Mouse (Mus musculus): ENCODE results near the gene Bend5. TPM values are rescaled to one million over a fixed set of nuclear protein-coding genes. Genes with fewer than 3 reads are reported as not detected.

The Bend5 gene
- 35.4 and 39.9 TPM in 2 replicates for polyA plus RNA-seq (2014; fragmentation: Nextera tagmentation; extraction: Ambion mirVana)

GRCm38 (mm10) chr4:111414818-111415488 is at the start of gene Bend5:
Gene Bend5 (plus strand): TSS chr4:111415006.
- ATAC-seq (ENCODE audit: low FRiP score) (peak; percentile 98), DNase-seq (ENCODE audit: low spot score, missing footprints) (peak; percentile 98)
- no peaks in the 10 kb centered on the region for H3K36me3 ChIP-seq (ENCODE audit: control insufficient read depth, insufficient read depth, low read length)
- H3K27me3 ChIP-seq (ENCODE audit: control insufficient read depth, insufficient read depth, low read length) = no peaks in the 10 kb centered on the region
- peaks cover 7% of the 10 kb centered on the region for H3K4me1 ChIP-seq (ENCODE audit: control insufficient read depth, insufficient read depth, low read length)
- H3K4me3 ChIP-seq (ENCODE audit: low read depth, low read length) = peak within 1 kb of the TSS; percentile 75
- WGBS = under 1% methylated on average over 52 of the region's 66 CpGs
- peak within 1 kb of the TSS; percentile 64 for H3K4me2 ChIP-seq
- H3K27ac ChIP-seq (ENCODE audit: low read depth, low read length) = peak within 1 kb of the TSS; percentile 20; the same call in 1 of the 2 replicates
- H3K9ac ChIP-seq (ENCODE audit: low read length) = peak within 1 kb of the TSS; percentile 97
- H3K9me3 ChIP-seq (ENCODE audit: control insufficient read depth, low read length) = no peaks in the 10 kb centered on the region

DNA sequence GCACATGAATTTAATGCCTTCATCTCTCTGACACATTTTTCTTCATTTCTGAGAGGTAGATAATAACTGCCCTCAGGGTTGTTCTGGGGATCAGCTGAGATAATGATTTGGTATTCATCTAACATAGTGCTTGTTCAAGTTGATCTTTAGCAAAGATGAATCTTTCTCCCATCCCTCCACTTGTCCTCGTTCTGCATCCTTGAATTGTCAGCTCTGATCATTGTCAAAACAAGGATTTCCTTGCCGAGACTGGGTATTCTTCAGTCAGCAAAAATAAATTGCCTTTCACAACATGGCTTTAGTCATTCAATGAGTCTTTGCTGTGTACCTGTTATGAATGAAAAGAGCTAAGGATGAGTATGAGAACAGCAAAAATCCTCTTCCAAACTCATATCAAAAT is 47.0 kb upstream of the Bend5 start:
- Histone ChIP-seq H3K4me3 (ENCODE audit: low read depth, low read length) (no peak overlapping the region), H3K4me2 (no peak overlapping the region), H3K9me3 (ENCODE audit: control insufficient read depth, low read length) (no peaks in the 10 kb centered on the region), H3K4me1 (ENCODE audit: control insufficient read depth, insufficient read depth, low read length) (no peaks in the 10 kb centered on the region), H3K36me3 (ENCODE audit: control insufficient read depth, insufficient read depth, low read length) (no peaks in the 10 kb centered on the region), H3K27me3 (ENCODE audit: control insufficient read depth, insufficient read depth, low read length) (no peaks in the 10 kb centered on the region), H3K9ac (ENCODE audit: low read length) (no peak overlapping the region), H3K27ac (ENCODE audit: low read depth, low read length) (no peak overlapping the region)
- ATAC-seq (ENCODE audit: low FRiP score) (no peak), DNase-seq (ENCODE audit: low spot score, missing footprints) (no peak)
- 81% methylated on average over 2 of the region's 2 CpGs for WGBS

DNA sequence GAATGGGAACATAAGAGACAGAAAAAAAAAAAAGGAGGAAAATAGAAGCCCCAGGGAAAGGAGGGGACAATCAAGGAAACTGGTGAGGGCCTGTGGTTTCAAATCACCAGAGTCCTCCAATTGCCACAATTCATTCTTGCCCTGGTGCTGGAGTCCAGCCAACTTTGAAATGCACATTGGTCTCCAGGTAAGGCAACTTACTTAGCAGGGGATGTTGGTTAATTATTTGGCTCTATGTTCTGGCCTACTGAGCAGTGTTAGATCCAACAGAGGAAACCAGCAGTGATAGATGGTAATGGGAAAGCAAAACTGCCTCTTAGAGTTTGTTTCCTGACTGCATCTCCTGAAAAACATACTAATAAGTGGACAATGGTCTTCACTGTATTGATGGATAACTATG is 37.6 kb upstream of the Bend5 start:
- H3K9me3 ChIP-seq (ENCODE audit: control insufficient read depth, low read length) = no peaks in the 10 kb centered on the region
- no peak for DNase-seq (ENCODE audit: low spot score, missing footprints)
- no peaks in the 10 kb centered on the region for H3K36me3 ChIP-seq (ENCODE audit: control insufficient read depth, insufficient read depth, low read length)
- no peaks in the 10 kb centered on the region; the same call in 1 of the 2 replicates for H3K27me3 ChIP-seq (ENCODE audit: control insufficient read depth, insufficient read depth, low read length)
- no peak overlapping the region for H3K9ac ChIP-seq (ENCODE audit: low read length)
- ATAC-seq (ENCODE audit: low FRiP score) = no peak
- no peaks in the 10 kb centered on the region for H3K4me1 ChIP-seq (ENCODE audit: control insufficient read depth, insufficient read depth, low read length)
- no peak overlapping the region for H3K27ac ChIP-seq (ENCODE audit: low read depth, low read length)
- no peak overlapping the region for H3K4me3 ChIP-seq (ENCODE audit: low read depth, low read length)
- H3K4me2 ChIP-seq = no peak overlapping the region

GRCm38 (mm10) chr4:111378071-111378470 is 36.7 kb upstream of the Bend5 start:
- ATAC-seq (ENCODE audit: low FRiP score) (no peak), DNase-seq (ENCODE audit: low spot score, missing footprints) (no peak)
- Histone ChIP-seq H3K4me1 (ENCODE audit: control insufficient read depth, insufficient read depth, low read length) (no peaks in the 10 kb centered on the region), H3K9me3 (ENCODE audit: control insufficient read depth, low read length) (no peaks in the 10 kb centered on the region), H3K4me2 (no peak overlapping the region), H3K27me3 (ENCODE audit: control insufficient read depth, insufficient read depth, low read length) (no peaks in the 10 kb centered on the region; the same call in 1 of the 2 replicates), H3K4me3 (ENCODE audit: low read depth, low read length) (no peak overlapping the region), H3K36me3 (ENCODE audit: control insufficient read depth, insufficient read depth, low read length) (no peaks in the 10 kb centered on the region), H3K9ac (ENCODE audit: low read length) (no peak overlapping the region), H3K27ac (ENCODE audit: low read depth, low read length) (no peak overlapping the region)
- 89% methylated on average over 3 of the region's 3 CpGs for WGBS

DNA sequence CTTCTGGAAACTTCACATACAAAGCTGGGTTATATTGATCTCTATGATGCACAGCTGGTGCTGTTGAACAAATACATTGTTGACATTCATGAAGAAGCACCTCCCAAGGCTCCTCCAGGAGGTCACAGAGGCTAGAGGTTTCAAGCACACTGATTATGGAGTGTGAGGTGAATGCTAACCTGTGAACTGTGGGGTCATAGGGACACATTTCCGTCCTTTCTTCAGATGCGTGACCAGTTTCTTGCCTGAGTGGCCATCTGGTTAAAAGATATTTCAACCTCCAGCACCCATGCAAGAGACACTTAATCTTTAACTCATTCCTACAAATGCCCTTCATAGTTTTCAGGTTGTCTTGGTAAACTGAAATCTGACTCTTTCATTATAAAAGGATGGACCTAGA is 31.7 kb upstream of the Bend5 start:
- H3K4me2 ChIP-seq = no peak overlapping the region

GRCm38 (mm10) chr4:111390736-111391135 is 24.1 kb upstream of the Bend5 start:
- Histone ChIP-seq H3K4me2 (no peak overlapping the region), H3K27me3 (ENCODE audit: control insufficient read depth, insufficient read depth, low read length) (no peaks in the 10 kb centered on the region), H3K4me3 (ENCODE audit: low read depth, low read length) (no peak overlapping the region), H3K36me3 (ENCODE audit: control insufficient read depth, insufficient read depth, low read length) (no peaks in the 10 kb centered on the region), H3K27ac (ENCODE audit: low read depth, low read length) (no peak overlapping the region), H3K4me1 (ENCODE audit: control insufficient read depth, insufficient read depth, low read length) (no peaks in the 10 kb centered on the region), H3K9ac (ENCODE audit: low read length) (no peak overlapping the region), H3K9me3 (ENCODE audit: control insufficient read depth, low read length) (no peaks in the 10 kb centered on the region)
- ATAC-seq (ENCODE audit: low FRiP score) = no peak
- DNase-seq (ENCODE audit: low spot score, missing footprints) = no peak

More for the DNA sequence above, 31.7 kb upstream of the Bend5 start:
- ATAC-seq (ENCODE audit: low FRiP score) (no peak), DNase-seq (ENCODE audit: low spot score, missing footprints) (no peak)
- no peaks in the 10 kb centered on the region for H3K4me1 ChIP-seq (ENCODE audit: control insufficient read depth, insufficient read depth, low read length)
- 75% methylated on average over 2 of the region's 2 CpGs for WGBS
- no peaks in the 10 kb centered on the region for H3K27me3 ChIP-seq (ENCODE audit: control insufficient read depth, insufficient read depth, low read length)
- H3K27ac ChIP-seq (ENCODE audit: low read depth, low read length) = no peak overlapping the region
- H3K9ac ChIP-seq (ENCODE audit: low read length) = no peak overlapping the region
- no peaks in the 10 kb centered on the region for H3K9me3 ChIP-seq (ENCODE audit: control insufficient read depth, low read length)
- no peaks in the 10 kb centered on the region for H3K36me3 ChIP-seq (ENCODE audit: control insufficient read depth, insufficient read depth, low read length)
- no peak overlapping the region for H3K4me3 ChIP-seq (ENCODE audit: low read depth, low read length)

DNA sequence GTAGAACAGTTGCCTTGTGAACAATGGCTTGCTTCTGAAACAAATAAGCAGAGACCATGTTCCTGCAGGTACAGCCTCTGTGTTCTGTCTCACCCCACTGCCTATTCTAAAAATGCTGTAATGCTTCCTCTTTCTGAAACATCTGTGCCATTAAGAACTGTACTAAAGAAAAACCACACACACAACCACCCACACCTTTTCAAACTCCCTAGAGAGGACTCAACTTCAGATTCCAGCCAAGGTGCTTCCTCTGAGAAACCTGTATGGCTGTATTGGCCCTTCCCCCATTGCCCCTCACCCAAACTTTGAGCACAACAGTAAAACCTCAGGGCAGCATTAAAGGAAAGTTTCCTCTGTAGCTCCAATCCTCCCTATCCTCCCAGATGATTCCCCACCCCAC is 15.0 kb upstream of the Bend5 start:
- Histone ChIP-seq H3K36me3 (ENCODE audit: control insufficient read depth, insufficient read depth, low read length) (no peaks in the 10 kb centered on the region), H3K9me3 (ENCODE audit: control insufficient read depth, low read length) (no peaks in the 10 kb centered on the region), H3K4me2 (no peak overlapping the region), H3K27me3 (ENCODE audit: control insufficient read depth, insufficient read depth, low read length) (no peaks in the 10 kb centered on the region), H3K4me1 (ENCODE audit: control insufficient read depth, insufficient read depth, low read length) (no peaks in the 10 kb centered on the region), H3K27ac (ENCODE audit: low read depth, low read length) (no peak overlapping the region), H3K9ac (ENCODE audit: low read length) (no peak overlapping the region), H3K4me3 (ENCODE audit: low read depth, low read length) (no peak overlapping the region)
- ATAC-seq (ENCODE audit: low FRiP score) = no peak
- DNase-seq (ENCODE audit: low spot score, missing footprints) = no peak

DNA sequence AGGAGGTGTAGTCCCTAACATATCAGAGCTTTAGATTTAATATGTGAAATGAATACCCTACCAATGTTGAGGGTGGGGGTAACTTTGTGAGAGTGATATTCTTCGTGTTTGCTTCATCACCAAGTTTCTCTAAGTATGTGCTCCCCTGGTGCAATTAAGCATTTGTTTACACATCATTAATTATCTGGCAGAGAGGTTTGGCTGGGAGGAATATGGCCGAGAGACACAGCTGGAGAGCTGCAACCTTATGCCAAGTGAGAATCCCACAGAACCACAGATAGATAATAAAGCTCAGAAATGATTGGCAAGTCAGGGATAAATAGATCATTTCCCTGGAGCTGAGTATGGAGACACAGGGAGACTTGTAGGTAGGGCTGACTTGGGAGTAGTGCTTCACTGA is 14.1 kb upstream of the Bend5 start:
- no peak overlapping the region for H3K27ac ChIP-seq (ENCODE audit: low read depth, low read length)
- no peak for DNase-seq (ENCODE audit: low spot score, missing footprints)
- H3K36me3 ChIP-seq (ENCODE audit: control insufficient read depth, insufficient read depth, low read length) = no peaks in the 10 kb centered on the region
- ATAC-seq (ENCODE audit: low FRiP score) = no peak
- H3K4me3 ChIP-seq (ENCODE audit: low read depth, low read length) = no peak overlapping the region
- no peaks in the 10 kb centered on the region for H3K9me3 ChIP-seq (ENCODE audit: control insufficient read depth, low read length)
- H3K4me1 ChIP-seq (ENCODE audit: control insufficient read depth, insufficient read depth, low read length) = no peaks in the 10 kb centered on the region
- no peak overlapping the region for H3K9ac ChIP-seq (ENCODE audit: low read length)
- no peaks in the 10 kb centered on the region for H3K27me3 ChIP-seq (ENCODE audit: control insufficient read depth, insufficient read depth, low read length)
- no peak overlapping the region for H3K4me2 ChIP-seq
- WGBS = 68% methylated on average over 2 of the region's 2 CpGs

- Histone ChIP-seq H3K4me1 (ENCODE audit: control insufficient read depth, insufficient read depth, low read length) (no peaks in the 10 kb centered on the region), H3K36me3 (ENCODE audit: control insufficient read depth, insufficient read depth, low read length) (no peaks in the 10 kb centered on the region), H3K4me2 (no peak overlapping the region), H3K9me3 (ENCODE audit: control insufficient read depth, low read length) (no peaks in the 10 kb centered on the region), H3K27me3 (ENCODE audit: control insufficient read depth, insufficient read depth, low read length) (no peaks in the 10 kb centered on the region), H3K9ac (ENCODE audit: low read length) (no peak overlapping the region), H3K27ac (ENCODE audit: low read depth, low read length) (no peak overlapping the region), H3K4me3 (ENCODE audit: low read depth, low read length) (no peak overlapping the region)
- DNase-seq (ENCODE audit: low spot score, missing footprints) (no peak), ATAC-seq (ENCODE audit: low FRiP score) (no peak)
- 73% methylated on average over 1 of the region's 1 CpGs for WGBS
Observed at GRCm38 (mm10) chr4:111403243-111403642, 11.6 kb upstream of the Bend5 start.

Data from midbrain, embryonic 11.5 days (tissue).